Mouse (Mus musculus) embryonic facial prominence, embryonic 14.5 days (tissue): ENCODE data around the gene Gstz1. TPM values are rescaled to one million over a fixed set of nuclear protein-coding genes. Genes with fewer than 3 reads are reported as not detected.
"Not testable (repeated sequence)": the region's sequence is repeated elsewhere in the genome, so short reads cannot be mapped to it uniquely, and the experiment has no call there.

Experiments
- ATAC-seq: fragments of 200-750 bp; cut with Nextera tagmentation; 2 replicates; pipeline ENCODE4 v1.8.0; 2017; ENCODE audit warnings: low read depth, moderate number of reproducible peaks, moderate TSS enrichment
- DNase-seq: peaks from one replicate; pipeline ENCODE4 v3.0.0-alpha.2; 2015; ENCODE audit warnings: low spot score
- H3K27ac ChIP-seq: fragments of 300-500 bp; sonication (generic); replicated peaks from 2 replicates; pipeline ENCODE4 v1.5.1; 2014; ENCODE audit warnings: low read depth, mild to moderate bottlenecking, low read length, moderate library complexity
- H3K27me3 ChIP-seq: fragments of 300-500 bp; sonication (generic); replicated peaks from 2 replicates; pipeline ENCODE4 v1.6.1; 2014; ENCODE audit warnings: low read length; ENCODE audit not compliant: control insufficient read depth, insufficient read depth
- H3K36me3 ChIP-seq: fragments of 300-500 bp; sonication (generic); 2 replicates; pipeline ENCODE4 v1.6.1; 2014; ENCODE audit warnings: low read length, mixed read lengths; ENCODE audit not compliant: control insufficient read depth, insufficient read depth
- H3K4me1 ChIP-seq: fragments of 300-500 bp; sonication (generic); 2 replicates; pipeline ENCODE4 v1.6.1; 2014; ENCODE audit warnings: antibody characterized with exemption, low read length; ENCODE audit not compliant: control insufficient read depth, insufficient read depth
- H3K4me2 ChIP-seq: fragments of 300-500 bp; sonication (generic); 2 replicates; pipeline ENCODE4 v1.6.1; 2014; ENCODE audit warnings: low read depth, mild to moderate bottlenecking, low read length, moderate library complexity, mixed read lengths
- H3K4me3 ChIP-seq: fragments of 300-500 bp; sonication (generic); 2 replicates; pipeline ENCODE4 v1.5.1; 2014; ENCODE audit warnings: low read depth, mild to moderate bottlenecking, low read length
- H3K9ac ChIP-seq: fragments of 300-500 bp; sonication (generic); 2 replicates; pipeline ENCODE4 v1.6.1; 2014; ENCODE audit warnings: low read depth, mild to moderate bottlenecking, low read length, moderate library complexity, mixed read lengths
- H3K9me3 ChIP-seq: fragments of 300-500 bp; sonication (generic); 2 replicates; pipeline ENCODE4 v1.6.1; 2016; ENCODE audit warnings: low read length; ENCODE audit not compliant: control insufficient read depth
- WGBS: fragments of 180-500 bp; shearing (Covaris S2); extraction: QIAGEN DNeasy Blood & Tissue Kit; methylation state at CpG from one replicate; pipeline ENCODE4 v1.1.7; 2014; 5-methylcytosine and 5-hydroxymethylcytosine counted together
- polyA plus RNA-seq: library from polyadenylated mRNA; unstranded; fragments of >200 nt; fragmentation: Nextera tagmentation; extraction: Ambion mirVana; gene quantifications from 2 replicates; pipeline ENCODE4 v1.2.1, GENCODE M21; 2014

Gstz1 gene
- polyA plus RNA-seq, 1 experiment from 2014 or later = 34.7 TPM

DNA sequence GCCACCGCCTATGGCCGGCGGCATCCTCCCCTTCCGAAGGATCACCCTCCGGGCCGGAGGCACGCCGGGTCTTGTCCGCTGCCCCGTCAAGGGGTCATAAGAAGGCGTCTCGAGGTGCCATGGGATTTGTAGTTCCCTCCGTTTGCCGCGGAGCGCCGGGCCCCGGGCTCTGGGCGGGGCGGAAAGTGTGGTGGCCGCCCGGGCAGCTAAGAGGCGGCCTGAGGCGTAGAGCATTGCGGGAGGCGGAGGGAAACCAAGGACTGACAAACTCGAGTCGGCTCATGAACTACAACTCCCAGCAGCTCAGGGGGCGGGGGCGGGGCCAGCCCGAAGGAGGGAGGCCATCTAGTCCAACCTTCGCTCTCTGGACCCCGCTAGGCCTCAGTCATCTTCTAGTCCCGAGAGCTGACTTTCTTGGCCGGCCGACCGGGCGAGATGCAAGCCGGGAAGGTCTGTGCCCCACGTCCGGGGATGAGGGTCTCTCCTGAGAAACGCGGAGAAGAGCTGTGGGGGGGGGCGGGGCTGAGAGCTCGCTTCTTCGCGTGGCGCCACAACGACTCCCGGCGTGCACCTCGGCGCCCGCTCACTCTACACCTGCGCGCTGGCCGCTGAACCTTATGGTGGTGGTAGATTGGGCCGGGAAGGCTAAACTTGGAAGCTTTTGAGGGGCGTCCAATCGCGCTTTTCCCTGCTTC, 577 bp downstream of the Gstz1 start, which contains the start of gene Pomt2:
Gene Pomt2 (minus strand): TSS at position 574 of the 695 bp plus-strand sequence.
- peak within 1 kb of the TSS; percentile 80 for H3K9ac ChIP-seq
- ATAC-seq (peak; percentile 97), DNase-seq (peak; percentile 98)
- 0 out of 2 replicates have a peak, but pooled peaks cover 8% of the 10 kb centered on the region for H3K36me3 ChIP-seq
- WGBS = under 1% methylated on average over 35 of the region's 61 CpGs
- H3K4me3 ChIP-seq = peak within 1 kb of the TSS; percentile 95
- H3K27me3 ChIP-seq = no peaks in the 10 kb centered on the region
- peak within 1 kb of the TSS; percentile 76 for H3K4me2 ChIP-seq
- 0 out of 2 replicates have a peak, but pooled peaks cover 4% of the 10 kb centered on the region for H3K4me1 ChIP-seq
- H3K9me3 ChIP-seq = peaks cover 10% of the 10 kb centered on the region
- peak within 1 kb of the TSS; percentile 92 for H3K27ac ChIP-seq

DNA sequence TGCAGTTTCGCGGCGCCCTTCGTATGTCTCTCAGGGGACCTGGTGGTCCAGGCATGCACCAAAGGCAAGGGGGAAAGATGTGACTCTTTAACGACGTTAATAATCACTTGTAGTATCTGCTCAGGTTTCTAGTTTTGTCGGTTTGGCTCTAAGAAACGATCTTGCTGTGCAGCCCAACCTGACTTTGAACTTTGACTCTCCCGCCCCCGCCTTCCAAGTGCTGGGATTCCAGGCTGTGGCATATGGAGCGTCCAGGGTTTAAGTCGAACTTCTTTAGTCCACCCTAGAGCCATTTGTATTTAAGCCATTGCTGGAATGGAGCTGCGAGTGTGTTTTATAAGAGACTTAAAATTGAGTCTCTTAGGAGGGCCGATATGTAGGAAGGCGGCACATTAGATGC, 1.2 kb downstream of the Gstz1 start:
- H3K27ac ChIP-seq = peak overlapping the region; percentile 92

DNA sequence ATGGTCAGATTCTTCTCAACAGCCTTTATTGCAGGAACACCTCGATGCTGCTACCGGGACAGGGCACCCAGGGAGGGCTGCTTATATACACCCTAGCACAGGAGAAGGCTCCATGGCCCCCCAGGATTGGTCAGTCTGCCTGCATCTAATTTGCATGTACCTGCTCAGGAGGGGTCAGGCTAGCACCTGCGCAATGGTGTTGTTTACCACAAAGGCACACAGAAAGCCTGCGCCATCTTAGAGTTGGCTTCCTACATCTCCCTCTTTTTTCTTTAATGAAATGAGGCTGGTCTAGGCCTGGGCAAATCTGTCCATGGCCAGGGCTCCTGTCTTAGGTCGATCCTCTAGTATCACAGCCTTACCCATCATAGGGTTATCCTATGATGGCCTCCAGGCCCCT, 2.5 kb downstream of the Gstz1 start:
- Histone ChIP-seq H3K4me3 (no peak overlapping the region), H3K27ac (no peak overlapping the region), H3K27me3 (no peaks in the 10 kb centered on the region), H3K4me1 (0 out of 2 replicates have a peak, but pooled peaks cover 4% of the 10 kb centered on the region), H3K9ac (no peak overlapping the region), H3K4me2 (no peak overlapping the region), H3K9me3 (peaks cover 13% of the 10 kb centered on the region), H3K36me3 (0 out of 2 replicates have a peak, but pooled peaks cover 8% of the 10 kb centered on the region)
- ATAC-seq = no peak
- WGBS = 97% methylated on average over 5 of the region's 5 CpGs
- no peak for DNase-seq

More for the DNA sequence above, 1.2 kb downstream of the Gstz1 start:
- WGBS = 23% methylated on average over 15 of the region's 15 CpGs
- Histone ChIP-seq H3K9me3 (peaks cover 13% of the 10 kb centered on the region), H3K4me2 (peak overlapping the region; percentile 76), H3K9ac (peak overlapping the region; percentile 80), H3K27me3 (no peaks in the 10 kb centered on the region), H3K4me3 (peak overlapping the region; percentile 95), H3K4me1 (0 out of 2 replicates have a peak, but pooled peaks cover 4% of the 10 kb centered on the region), H3K36me3 (0 out of 2 replicates have a peak, but pooled peaks cover 8% of the 10 kb centered on the region)
- ATAC-seq = no peak
- DNase-seq = no peak

DNA sequence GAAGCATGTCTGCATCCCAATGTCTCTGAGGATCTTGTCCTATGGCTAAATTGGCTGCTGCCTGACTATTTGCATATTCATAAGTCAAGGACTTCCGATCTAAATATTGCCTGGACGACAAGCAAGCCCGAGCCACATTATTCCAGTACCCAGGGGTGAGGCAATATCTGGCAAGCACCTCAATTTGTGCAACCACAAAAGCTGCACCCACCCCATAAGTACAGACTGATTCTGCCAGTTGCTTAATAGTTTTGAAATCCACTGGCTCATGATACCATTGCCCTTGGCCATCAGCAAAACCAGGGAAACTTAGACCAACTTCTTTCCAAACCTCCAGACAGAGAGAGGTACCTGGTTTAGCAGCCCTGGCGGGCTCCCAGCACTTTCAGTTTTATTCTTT, 7.5 kb downstream of the Gstz1 start:
- not testable (repeated sequence) for H3K36me3 ChIP-seq, H3K27me3 ChIP-seq, H3K4me3 ChIP-seq, ATAC-seq, H3K4me1 ChIP-seq, H3K27ac ChIP-seq, DNase-seq, H3K9ac ChIP-seq, H3K4me2 ChIP-seq
- peaks cover 10% of the 10 kb centered on the region for H3K9me3 ChIP-seq
- 91% methylated on average over 4 of the region's 4 CpGs for WGBS

GRCm38 (mm10) chr12:87157361-87157760, 10.4 kb downstream of the Gstz1 start:
- H3K4me1 ChIP-seq = no peaks in the 10 kb centered on the region; the same call in 1 of the 2 replicates
- H3K9me3 ChIP-seq = 0 out of 2 replicates have a peak, but pooled peaks cover 3% of the 10 kb centered on the region
- H3K27ac ChIP-seq = no peak overlapping the region
- no peaks in the 10 kb centered on the region for H3K27me3 ChIP-seq
- no peak overlapping the region for H3K9ac ChIP-seq
- H3K36me3 ChIP-seq = no peaks in the 10 kb centered on the region; the same call in 1 of the 2 replicates
- ATAC-seq = no peak
- no peak overlapping the region for H3K4me2 ChIP-seq
- H3K4me3 ChIP-seq = no peak overlapping the region
- WGBS = 53% methylated on average over 4 of the region's 4 CpGs
- DNase-seq = no peak

GRCm38 (mm10) chr12:87158099-87158498, 11.1 kb downstream of the Gstz1 start:
- Histone ChIP-seq H3K4me1 (no peaks in the 10 kb centered on the region; the same call in 1 of the 2 replicates), H3K36me3 (no peaks in the 10 kb centered on the region; the same call in 1 of the 2 replicates), H3K4me2 (no peak overlapping the region), H3K9me3 (no peaks in the 10 kb centered on the region), H3K4me3 (no peak overlapping the region), H3K9ac (no peak overlapping the region), H3K27me3 (no peaks in the 10 kb centered on the region), H3K27ac (no peak overlapping the region)
- 54% methylated on average over 7 of the region's 7 CpGs for WGBS
- ATAC-seq (no peak), DNase-seq (no peak)

DNA sequence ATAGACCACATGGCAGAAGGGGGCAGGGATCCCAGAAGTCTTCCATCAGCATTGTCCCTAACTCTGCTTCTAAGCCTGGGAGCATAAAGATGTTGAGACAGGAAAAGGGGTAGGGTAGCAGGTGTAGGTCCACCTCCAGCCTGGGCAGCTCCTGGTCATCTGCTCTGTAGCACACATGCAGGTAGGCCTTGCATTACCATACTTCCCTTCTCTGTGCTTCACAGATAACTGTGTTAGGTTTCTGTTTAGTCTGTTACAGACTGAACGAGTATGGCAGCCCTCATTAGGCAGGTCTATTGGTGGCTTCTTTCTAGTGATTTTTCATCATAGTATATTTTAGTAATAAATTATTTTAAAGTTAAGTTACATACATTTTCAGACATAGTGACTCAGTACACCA, 13.3 kb downstream of the Gstz1 start:
- H3K9me3 ChIP-seq = no peaks in the 10 kb centered on the region
- H3K36me3 ChIP-seq = peaks cover 9% of the 10 kb centered on the region; the same call in 1 of the 2 replicates
- DNase-seq (no peak), ATAC-seq (no peak)
- H3K4me1 ChIP-seq = no peaks in the 10 kb centered on the region; the same call in 1 of the 2 replicates
- H3K4me2 ChIP-seq = no peak overlapping the region
- H3K27ac ChIP-seq = no peak overlapping the region
- H3K4me3 ChIP-seq = no peak overlapping the region
- no peak overlapping the region for H3K9ac ChIP-seq
- WGBS = 79% methylated on average over 1 of the region's 1 CpGs
- no peaks in the 10 kb centered on the region for H3K27me3 ChIP-seq

DNA sequence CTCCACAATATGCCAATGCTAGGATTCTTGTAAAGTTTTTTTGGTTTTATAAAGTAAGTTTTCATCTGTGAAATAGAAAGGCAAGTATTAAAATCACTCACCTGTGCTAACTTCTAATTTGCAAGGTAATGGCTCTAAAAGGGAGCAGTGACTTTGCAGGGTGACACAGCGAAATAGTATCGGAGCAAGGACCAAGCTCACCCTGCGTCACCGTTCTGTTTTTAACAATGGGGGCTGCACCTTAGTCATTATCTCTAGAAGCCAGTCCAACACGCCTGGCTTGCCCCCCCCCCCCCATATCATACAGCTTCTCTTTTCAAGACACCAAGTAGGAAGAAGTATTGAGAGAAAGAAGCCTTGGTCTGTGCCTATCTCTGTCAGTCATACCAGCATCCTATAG, 13.8 kb downstream of the Gstz1 start:
- H3K36me3 ChIP-seq = peaks cover 9% of the 10 kb centered on the region; the same call in 1 of the 2 replicates
- H3K9me3 ChIP-seq = no peaks in the 10 kb centered on the region
- no peak overlapping the region for H3K27ac ChIP-seq
- H3K4me3 ChIP-seq = no peak overlapping the region
- H3K4me1 ChIP-seq = no peaks in the 10 kb centered on the region; the same call in 1 of the 2 replicates
- DNase-seq (no peak), ATAC-seq (no peak)
- WGBS = 89% methylated on average over 5 of the region's 5 CpGs
- no peak overlapping the region for H3K9ac ChIP-seq
- no peak overlapping the region for H3K4me2 ChIP-seq
- no peaks in the 10 kb centered on the region for H3K27me3 ChIP-seq
